ENCODE assay signal across 14 mouse cellular contexts in the genomic region with DNA sequence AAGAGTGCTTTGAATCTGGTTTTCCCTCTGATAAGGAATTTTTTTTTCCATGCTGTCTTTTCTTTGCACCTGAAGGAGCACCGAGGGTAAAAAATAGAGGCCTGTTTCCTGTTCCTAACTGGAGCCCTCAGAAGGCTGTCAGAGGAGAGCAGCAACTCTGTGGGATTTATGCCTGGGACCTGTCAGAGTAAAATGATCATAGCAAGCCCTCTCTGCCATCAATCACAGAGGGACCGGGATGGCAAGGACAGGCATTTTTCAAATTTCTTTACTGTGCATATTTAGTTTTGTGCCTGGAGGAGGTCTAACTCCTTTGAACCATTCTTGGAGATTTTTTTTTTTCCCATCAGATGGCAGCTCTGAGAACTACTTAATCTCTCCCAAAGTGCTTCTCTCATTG.
DNase-seq lines count a peak whose midpoint lies in the region; TF ChIP-seq lines count a peak whose summit lies in the region.
"Had no signal": no experiment of that assay in that cellular context is flagged by ENCODE, and none has a peak within 500 bp of the region (broad histone marks: within the 10 kb centered on the region; RNA-seq: fewer than 3 reads in every experiment).

No protein-coding gene starts in this region.

- no peak for DNase-seq in heart, adult 2 months
- no peak for DNase-seq in heart, postnatal 10 days
- DNase-seq in kidney, adult 9 months, result peak; percentile 32
- no peak for DNase-seq in kidney, adult 8-10 months
- DNase-seq in kidney, postnatal 14 days, result peak; percentile 36
- DNase-seq in thymus, postnatal 10 days (ENCODE audit: low spot score in 2 of 2), result no peak
- no peak for DNase-seq in frontal cortex, adult 2 months (ENCODE audit: extremely low spot score in 1 of 2, low spot score in 1 of 2)
- DNase-seq: cerebellum, postnatal 25 days; midbrain, embryonic 14.5 days had no signal

- TF ChIP-seq CTCF in heart, adult 2 months (IDR thresholded peaks at IDR 0.05), result no peak
- TF ChIP-seq CTCF in bone marrow macrophage, adult 2 months (IDR thresholded peaks at IDR 0.05; ENCODE audit: low read depth, low read length), result no peak

- no peak overlapping the region for H3K4me3 ChIP-seq in heart, adult 2 months
- no peak overlapping the region for H3K4me3 ChIP-seq in bone marrow macrophage, adult 2 months (ENCODE audit: insufficient read depth, low read length)
- H3K4me3 ChIP-seq: erythroblast, embryonic 14.5 days; hindbrain, embryonic 10.5 days; neural tube, embryonic 13.5 days had no signal

- peak overlapping the region; percentile 65 for H3K27ac ChIP-seq in heart, adult 2 months
- peak overlapping the region; percentile 80 for H3K27ac ChIP-seq in bone marrow macrophage, adult 2 months (ENCODE audit: insufficient read depth, low read depth, low read length)
- H3K27ac ChIP-seq: hindbrain, embryonic 10.5 days; liver, embryonic 14.5 days; neural tube, embryonic 13.5 days had no signal

- H3K79me2 ChIP-seq in heart, adult 2 months (replicated peaks; ENCODE audit: control insufficient read depth, insufficient read depth, low read length), result no peaks in the 10 kb centered on the region

- no peaks in the 10 kb centered on the region for H3K27me3 ChIP-seq in heart, adult 2 months (ENCODE audit: control insufficient read depth, insufficient read depth, low read length)
- H3K27me3 ChIP-seq: neural tube, embryonic 13.5 days had no signal

- peaks cover 6% of the 10 kb centered on the region for H3K4me1 ChIP-seq in heart, adult 2 months (ENCODE audit: control insufficient read depth, insufficient read depth, low read length)
- H3K4me1 ChIP-seq in bone marrow macrophage, adult 2 months (ENCODE audit: control insufficient read depth, insufficient read depth, low read length), result peaks cover 18% of the 10 kb centered on the region
- H3K4me1 ChIP-seq: hindbrain, embryonic 10.5 days had no signal

- H3K9ac ChIP-seq in heart, adult 2 months (ENCODE audit: low read depth, low read length), result no peak overlapping the region
- H3K9ac ChIP-seq: liver, embryonic 14.5 days; neural tube, embryonic 13.5 days had no signal

- peaks cover 3% of the 10 kb centered on the region; the same call in 1 of the 2 replicates for H3K36me3 ChIP-seq in heart, adult 2 months (ENCODE audit: control insufficient read depth, insufficient read depth, low read length)
- H3K36me3 ChIP-seq: hindbrain, embryonic 10.5 days; neural tube, embryonic 13.5 days had no signal

- 36% methylated on average over 2 of the region's 2 CpGs for WGBS in heart, adult 2 months

- no peak for TF ChIP-seq POLR2A in heart, adult 2 months (IDR thresholded peaks at IDR 0.05; ENCODE audit: insufficient read depth, low read depth, low read length)
- TF ChIP-seq POLR2A in bone marrow macrophage, adult 2 months (IDR thresholded peaks at IDR 0.05; ENCODE audit: borderline replicate concordance, low read depth, low read length), result no peak

- intact Hi-C loops in heart, adult 2 months (cut with DNase I), result loop anchor here (2.0 to 10.0 kb wide), 2 partner anchors 24 to 56 kb away; no protein-coding TSS in a partner anchor
- intact Hi-C loops in heart, postnatal 10 days (cut with DNase I), result no loop called here

- no peak for TF ChIP-seq EP300 in heart, adult 2 months (IDR thresholded peaks at IDR 0.05; ENCODE audit: insufficient read depth, low read depth, low read length)

Comparison
In these comparisons a context has a peak if more than half of its experiments do, and no peak if none do; other contexts are left out.
1. DNase-seq: peak in kidney, adult 9 months (single experiment) and kidney, postnatal 14 days (single experiment); none in heart, adult 2 months (0 of 2), heart, postnatal 10 days (0 of 2), kidney, adult 8-10 months (0 of 2), thymus, postnatal 10 days (0 of 2) and frontal cortex, adult 2 months (0 of 2).